ENCODE assay signal across 9 mouse cellular contexts in genomic region chr10:108537641-108538040, GRCm38 (mm10).
A peak's percentile ranks its signal among the peaks of the same experiment; 100 is the strongest.
DNase-seq lines count a peak whose midpoint lies in the region; ATAC-seq lines count a peak whose summit lies in the region.
"Had no signal": no experiment of that assay in that cellular context is flagged by ENCODE, and none has a peak within 500 bp of the region (broad histone marks: within the 10 kb centered on the region; RNA-seq: fewer than 3 reads in every experiment).

No protein-coding gene starts in this region.

- H3K4me3 ChIP-seq in liver, embryonic 12.5 days: no peak overlapping the region
- H3K4me3 ChIP-seq: megakaryocyte, embryonic 14.5 days had no signal

- no peaks in the 10 kb centered on the region for H3K4me1 ChIP-seq in liver, embryonic 12.5 days
- H3K4me1 ChIP-seq: megakaryocyte, embryonic 14.5 days had no signal

- H3K36me3 ChIP-seq in liver, embryonic 12.5 days: no peaks in the 10 kb centered on the region

- no peaks in the 10 kb centered on the region for H3K9me3 ChIP-seq in liver, embryonic 12.5 days (replicated peaks)

- WGBS in liver, embryonic 12.5 days (ENCODE audit: insufficient replicate concordance): 61% methylated on average over 9 of the region's 9 CpGs

- no peaks in the 10 kb centered on the region for H3K27me3 ChIP-seq in liver, embryonic 12.5 days (replicated peaks)
- H3K27me3 ChIP-seq: megakaryocyte, embryonic 14.5 days had no signal

- no peak overlapping the region for H3K4me2 ChIP-seq in liver, embryonic 12.5 days

- DNase-seq in liver: peak; percentile 29
- peak; percentile 69 for DNase-seq in embryo, embryonic 10.5 days (ENCODE audit: low spot score)
- DNase-seq in kidney, adult 18-20 months: peak; percentile 67
- peak; percentile 69 for DNase-seq in lung, postnatal 25 days (ENCODE audit: low spot score)
- no peak for DNase-seq in right cerebral cortex, postnatal 4 days
- DNase-seq in right cerebral cortex, postnatal 14 days: no peak
- no peak for DNase-seq in left cerebral cortex, adult 11 months (ENCODE audit: low spot score)

- no peak overlapping the region for H3K9ac ChIP-seq in liver, embryonic 12.5 days

- no peak overlapping the region for H3K27ac ChIP-seq in liver, embryonic 12.5 days

- no peak for ATAC-seq in liver, embryonic 12.5 days

Comparison
In these comparisons a context has a peak if more than half of its experiments do, and no peak if none do; other contexts are left out.
1. DNase-seq: peak in liver (single experiment), embryo, embryonic 10.5 days (single experiment), kidney, adult 18-20 months (single experiment) and lung, postnatal 25 days (single experiment); none in right cerebral cortex, postnatal 4 days (single experiment), right cerebral cortex, postnatal 14 days (single experiment) and left cerebral cortex, adult 11 months (single experiment).